Mouse (Mus musculus) cerebellum, adult 2 months (tissue): ENCODE data around the gene Rnf220. TPM values are rescaled to one million over a fixed set of nuclear protein-coding genes. Genes with fewer than 3 reads are reported as not detected.

ENCODE experiments used
- DNase-seq, 2 experiments: peaks; one replicate each; pipeline ENCODE4 v3.0.0; 2021
- H3K27ac ChIP-seq: fragments of 200-500 bp; 2 replicates; pipeline ENCODE4 v1.5.1; 2012; ENCODE audit warnings: low read length, control low read depth, inconsistent platforms; ENCODE audit not compliant: insufficient read depth
- H3K27me3 ChIP-seq: fragments of 200-500 bp; 2 replicates; pipeline ENCODE4 v1.6.1; 2012; ENCODE audit warnings: inconsistent platforms, mild to moderate bottlenecking, low read length, moderate library complexity; ENCODE audit not compliant: control insufficient read depth, insufficient read depth
- H3K4me1 ChIP-seq: fragments of 200-500 bp; 2 replicates; pipeline ENCODE4 v1.6.1; 2011; ENCODE audit warnings: low read length; ENCODE audit not compliant: control insufficient read depth, insufficient read depth
- H3K4me3 ChIP-seq: fragments of 200-500 bp; replicated peaks from 2 replicates; pipeline ENCODE3; 2011; ENCODE audit warnings: mild to moderate bottlenecking, low read depth, low read length, control low read depth; ENCODE audit not compliant: insufficient read depth
- CTCF ChIP-seq: fragments of 200-500 bp; IDR thresholded peaks from 2 replicates; pipeline ENCODE4 v1.5.1; 2011; ENCODE audit warnings: low read depth, mild to moderate bottlenecking, control low read depth, low read length, moderate library complexity, borderline replicate concordance; ENCODE audit not compliant: insufficient read depth
- POLR2A ChIP-seq: fragments of 200-500 bp; IDR thresholded peaks from 2 replicates; pipeline ENCODE4 v1.6.1; 2011; ENCODE audit warnings: low read length, control low read depth, borderline replicate concordance; ENCODE audit not compliant: insufficient read depth
- WGBS: fragments of 180-500 bp; shearing (Covaris S2); methylation state at CpG from one replicate; pipeline ENCODE4 v1.1.7; 2018; 5-methylcytosine and 5-hydroxymethylcytosine counted together
- polyA plus RNA-seq: library from polyadenylated mRNA; depleted of rRNA; stranded (reverse); fragments of >200 nt; gene quantifications from 2 replicates; pipeline ENCODE4 v1.2.3, GENCODE M21; 2012

The Rnf220 gene
- polyA plus RNA-seq, 1 experiment: 183 TPM

GRCm38 (mm10) chr4:117477401-117477800, 19.5 kb downstream of the Rnf220 start:
- H3K4me3 ChIP-seq: no peak overlapping the region
- no peak overlapping the region for H3K27ac ChIP-seq
- TF ChIP-seq POLR2A (no peak), CTCF (no peak)
- H3K27me3 ChIP-seq: no peaks in the 10 kb centered on the region
- 60% methylated on average over 5 of the region's 5 CpGs for whole genome bisulfite sequencing
- no peaks in the 10 kb centered on the region for H3K4me1 ChIP-seq
- no peak for DNase-seq

GRCm38 (mm10) chr4:117476777-117477176, 20.1 kb downstream of the Rnf220 start:
- no peaks in the 10 kb centered on the region for H3K27me3 ChIP-seq
- WGBS: 77% methylated on average over 4 of the region's 4 CpGs
- H3K4me1 ChIP-seq: no peaks in the 10 kb centered on the region
- no peak overlapping the region for H3K4me3 ChIP-seq
- TF ChIP-seq CTCF: no peak
- TF ChIP-seq POLR2A: no peak
- DNase-seq: no peak
- no peak overlapping the region for H3K27ac ChIP-seq

GRCm38 (mm10) chr4:117476355-117476754, 20.5 kb downstream of the Rnf220 start:
- TF ChIP-seq POLR2A (no peak), CTCF (no peak)
- Histone ChIP-seq H3K4me3 (no peak overlapping the region), H3K27me3 (no peaks in the 10 kb centered on the region), H3K4me1 (no peaks in the 10 kb centered on the region), H3K27ac (no peak overlapping the region)
- no peak for DNase-seq

- Histone ChIP-seq H3K27ac (no peak overlapping the region), H3K4me3 (no peak overlapping the region), H3K4me1 (no peaks in the 10 kb centered on the region), H3K27me3 (no peaks in the 10 kb centered on the region)
- DNase-seq: no peak
- TF ChIP-seq CTCF: no peak
- TF ChIP-seq POLR2A: no peak
Observed at GRCm38 (mm10) chr4:117473985-117474354, 22.9 kb downstream of the Rnf220 start.

GRCm38 (mm10) chr4:117473291-117473984, 23.4 kb downstream of the Rnf220 start:
- no peak for TF ChIP-seq CTCF
- TF ChIP-seq POLR2A: no peak
- H3K27me3 ChIP-seq: no peaks in the 10 kb centered on the region
- no peaks in the 10 kb centered on the region for H3K4me1 ChIP-seq
- H3K4me3 ChIP-seq: no peak overlapping the region
- H3K27ac ChIP-seq: no peak overlapping the region
- no peak for DNase-seq
- 75% methylated on average over 14 of the region's 14 CpGs for WGBS

- no peak for DNase-seq
- H3K4me1 ChIP-seq: no peaks in the 10 kb centered on the region
- H3K27me3 ChIP-seq: no peaks in the 10 kb centered on the region
- WGBS: 94% methylated on average over 4 of the region's 4 CpGs
- no peak overlapping the region for H3K4me3 ChIP-seq
- TF ChIP-seq POLR2A (no peak), CTCF (no peak)
- no peak overlapping the region for H3K27ac ChIP-seq
Observed at GRCm38 (mm10) chr4:117469471-117469870, 27.4 kb downstream of the Rnf220 start.

- 87% methylated on average over 7 of the region's 7 CpGs for WGBS
- no peak overlapping the region for H3K4me3 ChIP-seq
- TF ChIP-seq CTCF (no peak), POLR2A (no peak)
- H3K27me3 ChIP-seq: no peaks in the 10 kb centered on the region
- no peak overlapping the region for H3K27ac ChIP-seq
- no peaks in the 10 kb centered on the region for H3K4me1 ChIP-seq
- no peak for DNase-seq
Observed at GRCm38 (mm10) chr4:117467936-117468335, 28.9 kb downstream of the Rnf220 start.

- H3K4me1 ChIP-seq: no peaks in the 10 kb centered on the region
- DNase-seq: no peak
- no peak overlapping the region for H3K27ac ChIP-seq
- H3K27me3 ChIP-seq: no peaks in the 10 kb centered on the region
- no peak overlapping the region for H3K4me3 ChIP-seq
- 90% methylated on average over 1 of the region's 1 CpGs for WGBS
- no peak for TF ChIP-seq POLR2A
- TF ChIP-seq CTCF: no peak
Observed at GRCm38 (mm10) chr4:117449151-117449550, 47.7 kb downstream of the Rnf220 start.
